In the genomic region with DNA sequence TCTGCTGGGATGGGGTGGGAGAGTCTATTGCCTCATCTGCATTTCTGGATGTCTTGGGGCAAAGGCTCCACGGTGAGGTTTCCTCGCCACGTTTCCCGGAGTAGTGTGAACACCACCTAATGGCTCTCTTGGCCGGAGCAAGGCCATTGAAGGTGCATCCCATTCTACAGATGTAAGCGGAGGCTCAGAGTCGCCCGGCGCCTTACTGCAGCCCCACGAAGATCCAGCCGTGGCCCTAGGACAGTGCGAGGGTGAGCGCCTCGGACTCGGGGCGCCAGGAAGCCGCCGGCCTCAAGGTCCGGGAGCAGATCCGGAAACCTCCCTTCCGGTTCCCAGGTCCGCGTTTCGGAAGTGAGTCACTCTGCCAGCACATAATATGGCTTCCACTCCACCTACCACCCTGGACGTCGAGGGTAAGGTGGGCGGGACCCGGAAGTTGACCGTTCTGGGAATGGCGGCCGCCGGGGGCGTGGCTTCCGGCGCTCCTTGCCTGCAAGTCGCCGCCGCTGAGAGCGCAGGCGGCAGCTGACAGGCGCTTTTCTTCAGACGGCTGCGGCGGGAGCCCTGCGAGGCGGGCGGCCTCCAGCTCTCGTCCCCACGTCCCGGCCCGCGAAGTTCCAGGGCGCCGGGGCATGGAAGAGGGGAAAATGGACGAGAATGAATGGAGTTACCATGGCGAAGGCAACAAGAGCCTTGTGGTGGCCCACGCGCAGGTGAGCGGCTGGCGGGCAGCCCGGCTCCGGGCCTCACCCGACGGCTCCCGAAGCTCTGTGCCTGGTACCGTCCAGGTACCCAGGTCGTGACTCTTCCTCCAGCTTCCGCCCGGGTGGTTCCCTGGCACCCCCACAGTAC, we compare ENCODE assay signal across 8 mouse cellular contexts. TPM values are rescaled to one million over a fixed set of nuclear protein-coding genes. Genes with fewer than 3 reads are reported as not detected.
DNase-seq lines count a peak whose midpoint lies in the region; ATAC-seq lines count a peak whose summit lies in the region.

A gene (plus strand): TSS at position 496 of the 852 bp plus-strand sequence.

- H3K36me3 ChIP-seq in hindbrain, embryonic 15.5 days: no peaks in the 10 kb centered on the region

- H3K9me3 ChIP-seq in hindbrain, embryonic 15.5 days: no peaks in the 10 kb centered on the region

- H3K27me3 ChIP-seq in hindbrain, embryonic 15.5 days: no peaks in the 10 kb centered on the region

- WGBS in hindbrain, embryonic 15.5 days: under 1% methylated on average over 69 of the region's 69 CpGs

- peaks cover 27% of the 10 kb centered on the region for H3K4me1 ChIP-seq in hindbrain, embryonic 15.5 days (replicated peaks)

- H3K27ac ChIP-seq in hindbrain, embryonic 15.5 days (replicated peaks): peak within 1 kb of the TSS; percentile 93

- peak within 1 kb of the TSS; percentile 58 for H3K9ac ChIP-seq in hindbrain, embryonic 15.5 days

- H3K4me2 ChIP-seq in hindbrain, embryonic 15.5 days: peak within 1 kb of the TSS; percentile 91

- H3K4me3 ChIP-seq in hindbrain, embryonic 15.5 days: peak within 1 kb of the TSS; percentile 74

- peak; percentile 97 for DNase-seq in T-cell, adult 2 months (ENCODE audit: low spot score)
- DNase-seq in cerebellum, postnatal 36 days: peak; percentile 97 to 99
- DNase-seq in frontal cortex, postnatal 36 days (ENCODE audit: low spot score in 2 of 2): peak; percentile 97 to 99
- DNase-seq in left cerebral cortex, adult 11 months (ENCODE audit: low spot score): peak; percentile 97
- peak; percentile 99 for DNase-seq in lung, postnatal 4 days
- DNase-seq in retina, postnatal 7 days (ENCODE audit: low read depth, low spot score): peak; percentile 96
- peak; percentile 87 for DNase-seq in urinary bladder, adult 2 months (ENCODE audit: low spot score)

- peak; percentile 98 for ATAC-seq in hindbrain, embryonic 15.5 days (ENCODE audit: low FRiP score, low read depth)

RNA-seq across cellular contexts. Expression of the gene that starts here (rescaled TPM):
- 12.3 and 13.2 TPM in 2 replicates for polyA plus RNA-seq in hindbrain, embryonic 15.5 days (2015; fragmentation: Nextera tagmentation; extraction: Ambion mirVana)
- polyA plus RNA-seq in urinary bladder, adult 2 months (2012; rRNA removed): 10.0 and 12.4 TPM in 2 replicates

Comparison
In these comparisons a context has a peak if more than half of its experiments do, and no peak if none do; other contexts are left out.
1. Peak in every context shown above with its lines: DNase-seq, ATAC-seq, H3K4me3 ChIP-seq and H3K27ac ChIP-seq.